Mouse (Mus musculus): Measurements from ENCODE around the gene Plcb3. TPM values are rescaled to one million over a fixed set of nuclear protein-coding genes. Genes with fewer than 3 reads are reported as not detected.

Plcb3 gene
- polyA plus RNA-seq, 1 experiment from 2014 or later: 50.6 TPM

DNA sequence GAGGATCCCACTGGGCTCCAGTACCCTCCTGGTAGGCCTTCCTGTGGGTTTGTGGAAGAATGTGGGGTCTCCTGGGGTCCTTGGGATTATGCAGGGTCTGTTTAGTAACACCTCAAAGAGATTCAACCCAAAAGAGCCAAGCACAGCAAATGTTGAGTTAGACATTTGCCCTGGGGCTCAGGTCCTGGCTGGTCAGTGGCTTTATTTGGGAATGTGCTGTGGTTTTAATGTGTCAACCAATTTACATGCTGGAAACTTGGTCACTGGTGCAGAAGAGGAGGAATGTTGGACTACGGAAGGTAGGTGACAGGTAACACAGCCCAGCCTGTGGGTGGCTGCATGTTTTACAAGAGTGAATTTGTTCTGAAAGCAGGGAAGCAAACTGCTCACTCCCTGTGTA, 73.2 kb downstream of the Plcb3 start:
- peaks cover 3% of the 10 kb centered on the region; the same call in 1 of the 2 replicates for H3K9me3 ChIP-seq (ENCODE audit: control insufficient read depth, low read depth, low read length)
- no peak overlapping the region for H3K4me2 ChIP-seq (replicated peaks; ENCODE audit: low read depth, low read length)
- no peaks in the 10 kb centered on the region for H3K27me3 ChIP-seq (ENCODE audit: control insufficient read depth, insufficient read depth, low read length)
- no peak for ATAC-seq (ENCODE audit: insufficient number of reproducible peaks, insufficient read depth, low FRiP score, low read depth)
- H3K36me3 ChIP-seq (ENCODE audit: control insufficient read depth, insufficient read depth, low read length): peaks cover 17% of the 10 kb centered on the region
- H3K4me3 ChIP-seq (ENCODE audit: low read depth, low read length): no peak overlapping the region
- WGBS: 93% methylated on average over 1 of the region's 1 CpGs
- H3K27ac ChIP-seq (ENCODE audit: low read length): no peak overlapping the region
- H3K4me1 ChIP-seq (ENCODE audit: control insufficient read depth, insufficient read depth, low read length): peaks cover 7% of the 10 kb centered on the region; the same call in 1 of the 2 replicates
- no peak overlapping the region for H3K9ac ChIP-seq (replicated peaks; ENCODE audit: low read depth, low read length)

Small RNAs within 50 kb of the gene (microRNA-seq; reads per million reads assigned to microRNA genes)
- gene Mir6990: not detected

Other genes starting within 250 kb of the Plcb3 start
- 24.2 and 26.1 TPM in 2 replicates for gene Rps6ka4, start 135.8 kb downstream of the Plcb3 start, polyA plus RNA-seq (2014; fragmentation: Nextera tagmentation; extraction: Ambion mirVana)
- gene Ccdc88b, start 118.3 kb downstream of the Plcb3 start, polyA plus RNA-seq (2014; fragmentation: Nextera tagmentation; extraction: Ambion mirVana): 0.59 and 0.80 TPM in 2 replicates
- 152 and 158 TPM in 2 replicates for gene Trmt112, start 66.8 kb downstream of the Plcb3 start, polyA plus RNA-seq (2014; fragmentation: Nextera tagmentation; extraction: Ambion mirVana)
- 166 and 172 TPM in 2 replicates for gene Prdx5, start 66.4 kb downstream of the Plcb3 start, polyA plus RNA-seq (2014; fragmentation: Nextera tagmentation; extraction: Ambion mirVana)
- gene Esrra, start 54.7 kb downstream of the Plcb3 start, polyA plus RNA-seq (2014; fragmentation: Nextera tagmentation; extraction: Ambion mirVana): 6.5 and 6.8 TPM in 2 replicates
- gene Catsperz, start 51.1 kb downstream of the Plcb3 start, polyA plus RNA-seq (2014; fragmentation: Nextera tagmentation; extraction: Ambion mirVana): 1.5 and 1.8 TPM in 2 replicates
- gene Kcnk4, start 42.0 kb downstream of the Plcb3 start, polyA plus RNA-seq (2014; fragmentation: Nextera tagmentation; extraction: Ambion mirVana): 0.35 and 0.95 TPM in 2 replicates
- gene Bad, start 34.6 kb downstream of the Plcb3 start, polyA plus RNA-seq (2014; fragmentation: Nextera tagmentation; extraction: Ambion mirVana): 69.1 and 70.8 TPM in 2 replicates
- gene Gpr137, start 34.0 kb downstream of the Plcb3 start, polyA plus RNA-seq (2014; fragmentation: Nextera tagmentation; extraction: Ambion mirVana): 21.8 and 24.8 TPM in 2 replicates
- 99.5 and 103 TPM in 2 replicates for gene Ppp1r14b, start 1.5 kb downstream of the Plcb3 start, polyA plus RNA-seq (2014; fragmentation: Nextera tagmentation; extraction: Ambion mirVana)
- 88.3 and 94.1 TPM in 2 replicates for gene Fkbp2, start 4.0 kb upstream of the Plcb3 start, polyA plus RNA-seq (2014; fragmentation: Nextera tagmentation; extraction: Ambion mirVana)
- gene Vegfb, start 11.2 kb upstream of the Plcb3 start, polyA plus RNA-seq (2014; fragmentation: Nextera tagmentation; extraction: Ambion mirVana): 38.5 and 44.7 TPM in 2 replicates
- 23.8 and 31.2 TPM in 2 replicates for gene Dnajc4, start 16.1 kb upstream of the Plcb3 start, polyA plus RNA-seq (2014; fragmentation: Nextera tagmentation; extraction: Ambion mirVana)
- 15.3 and 19.6 TPM in 2 replicates for gene Nudt22, start 19.6 kb upstream of the Plcb3 start, polyA plus RNA-seq (2014; fragmentation: Nextera tagmentation; extraction: Ambion mirVana)
- gene Trpt1, start 19.7 kb upstream of the Plcb3 start, polyA plus RNA-seq (2014; fragmentation: Nextera tagmentation; extraction: Ambion mirVana): 9.6 and 11.5 TPM in 2 replicates
- gene Fermt3, start 43.0 kb upstream of the Plcb3 start, polyA plus RNA-seq (2014; fragmentation: Nextera tagmentation; extraction: Ambion mirVana): 8.2 and 8.3 TPM in 2 replicates
- gene Stip1, start 63.5 kb upstream of the Plcb3 start, polyA plus RNA-seq (2014; fragmentation: Nextera tagmentation; extraction: Ambion mirVana): 201 and 210 TPM in 2 replicates
- gene Macrod1, start 80.3 kb upstream of the Plcb3 start, polyA plus RNA-seq (2014; fragmentation: Nextera tagmentation; extraction: Ambion mirVana): 7.7 and 8.3 TPM in 2 replicates
- 7.4 and 9.2 TPM in 2 replicates for gene Flrt1, start 129.3 kb upstream of the Plcb3 start, polyA plus RNA-seq (2014; fragmentation: Nextera tagmentation; extraction: Ambion mirVana)
- 222 and 238 TPM in 2 replicates for gene Otub1, start 229.8 kb upstream of the Plcb3 start, polyA plus RNA-seq (2014; fragmentation: Nextera tagmentation; extraction: Ambion mirVana)
- gene Cox8a, start 241.1 kb upstream of the Plcb3 start, polyA plus RNA-seq (2014; fragmentation: Nextera tagmentation; extraction: Ambion mirVana): 1,044 and 1,144 TPM in 2 replicates

Data from stomach, embryonic 14.5 days (tissue).